Mouse (Mus musculus) cerebellum, adult 2 months (tissue): ENCODE results near the gene Cpeb1.

Experiments
- CTCF ChIP-seq: fragments of 200-500 bp; IDR thresholded peaks from 2 replicates; pipeline ENCODE4 v1.5.1; 2011; ENCODE audit warnings: low read depth, mild to moderate bottlenecking, control low read depth, low read length, moderate library complexity, borderline replicate concordance; ENCODE audit not compliant: insufficient read depth
- POLR2A ChIP-seq: fragments of 200-500 bp; IDR thresholded peaks from 2 replicates; pipeline ENCODE4 v1.6.1; 2011; ENCODE audit warnings: low read length, control low read depth, borderline replicate concordance; ENCODE audit not compliant: insufficient read depth

- TF ChIP-seq POLR2A (no peak), CTCF (no peak)
These were observed 135.5 kb downstream of the Cpeb1 start for GRCm38 (mm10) chr7:81319749-81320148.
